Mouse (Mus musculus) gastrocnemius, postnatal 14 days (tissue): ENCODE results near the gene Oosp3. TPM values are rescaled to one million over a fixed set of nuclear protein-coding genes. Genes with fewer than 3 reads are reported as not detected.

Source experiments
- total RNA-seq, 2 experiments: library from RNA; stranded (reverse); gene quantifications; 2 replicates each; pipeline ENCODE4 v1.2.3; 2021

The Oosp3 gene
- total RNA-seq, 2 experiments from 2014 or later = not detected

Other genes starting within 250 kb of the Oosp3 start
- 1 to 10 TPM; 3.9 to 6.8 TPM for gene Ms4a6c, start 227.7 kb upstream of the Oosp3 start, total RNA-seq
- under 1 TPM in 1 of 2 experiments, not detected in 1; 0.29 TPM for gene Gm8369, start 211.1 kb upstream of the Oosp3 start, total RNA-seq
- 1 to 10 TPM; 1.6 to 5.5 TPM for gene Ms4a6b, start 180.5 kb upstream of the Oosp3 start, total RNA-seq
- gene Ms4a4d, start 160.3 kb upstream of the Oosp3 start, total RNA-seq = 1 to 10 TPM; 4.7 to 5.3 TPM
- gene Ms4a6d, start 92.2 kb upstream of the Oosp3 start, total RNA-seq = 1 to 10 TPM; 1.5 to 2.3 TPM
- under 1 TPM; 0.27 to 0.29 TPM for gene Ms4a2, start 73.3 kb upstream of the Oosp3 start, total RNA-seq
- gene Ms4a3, start 56.2 kb upstream of the Oosp3 start, total RNA-seq = not detected
- not detected for gene Oosp2, start 36.5 kb upstream of the Oosp3 start, total RNA-seq
- not detected for gene Oosp1, start 5.9 kb upstream of the Oosp3 start, total RNA-seq
- not detected for gene Gif, start 50.5 kb downstream of the Oosp3 start, total RNA-seq
- gene Mrpl16, start 73.3 kb downstream of the Oosp3 start, total RNA-seq = 10 to 100 TPM; 48.9 to 53.2 TPM
- 1 to 10 TPM; 1.6 to 3.0 TPM for gene Stx3, start 122.3 kb downstream of the Oosp3 start, total RNA-seq
- gene Olfr1417, start 142.2 kb downstream of the Oosp3 start, total RNA-seq = not detected
- not detected for gene Olfr1418, start 164.0 kb downstream of the Oosp3 start, total RNA-seq
- not detected for gene Olfr1419, start 178.1 kb downstream of the Oosp3 start, total RNA-seq
- gene Olfr1420, start 189.5 kb downstream of the Oosp3 start, total RNA-seq = not detected
- 10 to 100 TPM; 21.0 to 22.8 TPM for gene Patl1, start 215.3 kb downstream of the Oosp3 start, total RNA-seq